Mouse (Mus musculus) testis, adult 2 months (tissue): ENCODE data around the gene 4930404N11Rik. TPM values are rescaled to one million over a fixed set of nuclear protein-coding genes. Genes with fewer than 3 reads are reported as not detected.

Source experiments
- H3K27ac ChIP-seq: fragments of 200-500 bp; 2 replicates; pipeline ENCODE4 v1.5.1; 2012; ENCODE audit warnings: low read depth, low read length; ENCODE audit not compliant: control insufficient read depth, insufficient read depth
- H3K27me3 ChIP-seq: fragments of 200-500 bp; 2 replicates; pipeline ENCODE4 v1.6.1; 2012; ENCODE audit warnings: mild to moderate bottlenecking, low read length, moderate library complexity; ENCODE audit not compliant: control insufficient read depth, insufficient read depth
- H3K36me3 ChIP-seq: fragments of 200-500 bp; 2 replicates; pipeline ENCODE4 v1.6.1; 2012; ENCODE audit warnings: mild to moderate bottlenecking, low read length; ENCODE audit not compliant: control insufficient read depth, insufficient read depth
- H3K4me1 ChIP-seq: fragments of 200-500 bp; 2 replicates; pipeline ENCODE4 v1.6.1; 2012; ENCODE audit warnings: low read length; ENCODE audit not compliant: control insufficient read depth, insufficient read depth
- H3K4me3 ChIP-seq: fragments of 200-500 bp; 2 replicates; pipeline ENCODE4 v1.5.1; 2012; ENCODE audit warnings: low read depth, mild to moderate bottlenecking, low read length, moderate library complexity, mixed read lengths; ENCODE audit not compliant: control insufficient read depth
- CTCF ChIP-seq: fragments of 200-500 bp; IDR thresholded peaks from 2 replicates; pipeline ENCODE4 v1.5.1; 2012; ENCODE audit warnings: low read depth, mild to moderate bottlenecking, inconsistent platforms, low read length, moderate library complexity; ENCODE audit not compliant: control insufficient read depth, insufficient read depth, insufficient replicate concordance
- POLR2A ChIP-seq: fragments of 200-500 bp; IDR thresholded peaks from 2 replicates; pipeline ENCODE4 v1.6.1; 2012; ENCODE audit warnings: low read depth, mild to moderate bottlenecking, inconsistent platforms, low read length, moderate library complexity; ENCODE audit not compliant: control insufficient read depth
- polyA plus RNA-seq: library from polyadenylated mRNA; depleted of rRNA; stranded (reverse); fragments of >200 nt; gene quantifications from 2 replicates; pipeline ENCODE4 v1.2.3, GENCODE M21; 2012

Gene 4930404N11Rik
- polyA plus RNA-seq, 1 experiment: 273 TPM

GRCm38 (mm10) chr10:81365073-81365472 is 543 bp downstream of the 4930404N11Rik start:
- no peaks in the 10 kb centered on the region for H3K27me3 ChIP-seq
- H3K4me3 ChIP-seq: peak overlapping the region; percentile 83
- H3K4me1 ChIP-seq: peaks cover 19% of the 10 kb centered on the region
- no peaks in the 10 kb centered on the region for H3K36me3 ChIP-seq
- peak overlapping the region; percentile 85 for H3K27ac ChIP-seq
- TF ChIP-seq CTCF (no peak), POLR2A (no peak; the same call in 1 of the 2 replicates)

GRCm38 (mm10) chr10:81364666-81365065 is 950 bp downstream of the 4930404N11Rik start:
- H3K4me3 ChIP-seq: peak overlapping the region; percentile 83
- TF ChIP-seq CTCF: no peak
- no peak; the same call in 1 of the 2 replicates for TF ChIP-seq POLR2A
- no peaks in the 10 kb centered on the region for H3K36me3 ChIP-seq
- H3K27ac ChIP-seq: peak overlapping the region; percentile 85
- no peaks in the 10 kb centered on the region for H3K27me3 ChIP-seq
- H3K4me1 ChIP-seq: peaks cover 19% of the 10 kb centered on the region

- no peaks in the 10 kb centered on the region for H3K36me3 ChIP-seq
- TF ChIP-seq CTCF: no peak
- TF ChIP-seq POLR2A: no peak
- peak overlapping the region; percentile 83 for H3K4me3 ChIP-seq
- H3K27ac ChIP-seq: peak overlapping the region; percentile 32; the same call in 1 of the 2 replicates
- H3K27me3 ChIP-seq: no peaks in the 10 kb centered on the region
- peaks cover 19% of the 10 kb centered on the region for H3K4me1 ChIP-seq
Observed at GRCm38 (mm10) chr10:81363436-81364346, 1.9 kb downstream of the 4930404N11Rik start.

GRCm38 (mm10) chr10:81362336-81362949 is 3.2 kb downstream of the 4930404N11Rik start:
- Histone ChIP-seq H3K27ac (no peak overlapping the region), H3K36me3 (no peaks in the 10 kb centered on the region), H3K4me3 (peak overlapping the region; percentile 83), H3K27me3 (no peaks in the 10 kb centered on the region), H3K4me1 (peaks cover 28% of the 10 kb centered on the region)
- TF ChIP-seq CTCF: no peak
- TF ChIP-seq POLR2A: no peak

GRCm38 (mm10) chr10:81360721-81361120 is 4.9 kb downstream of the 4930404N11Rik start:
- Histone ChIP-seq H3K4me1 (peaks cover 41% of the 10 kb centered on the region), H3K27me3 (no peaks in the 10 kb centered on the region), H3K4me3 (no peak overlapping the region), H3K27ac (no peak overlapping the region), H3K36me3 (no peaks in the 10 kb centered on the region)
- TF ChIP-seq CTCF: no peak
- TF ChIP-seq POLR2A: no peak

GRCm38 (mm10) chr10:81358841-81359240 is 6.8 kb downstream of the 4930404N11Rik start:
- Histone ChIP-seq H3K27me3 (no peaks in the 10 kb centered on the region), H3K4me1 (peaks cover 36% of the 10 kb centered on the region), H3K27ac (no peak overlapping the region), H3K4me3 (peak overlapping the region; percentile 98), H3K36me3 (no peaks in the 10 kb centered on the region)
- TF ChIP-seq POLR2A (no peak), CTCF (no peak)

GRCm38 (mm10) chr10:81358209-81358608 is 7.4 kb downstream of the 4930404N11Rik start:
- Histone ChIP-seq H3K4me3 (peak overlapping the region; percentile 98), H3K27me3 (no peaks in the 10 kb centered on the region), H3K4me1 (peaks cover 31% of the 10 kb centered on the region), H3K27ac (no peak overlapping the region; the same call in 1 of the 2 replicates), H3K36me3 (no peaks in the 10 kb centered on the region)
- TF ChIP-seq POLR2A: no peak
- TF ChIP-seq CTCF: no peak
